Mouse (Mus musculus) retina, embryonic 14.5 days (tissue): ENCODE results near the gene Fars2.

Experiments
- DNase-seq: peaks from one replicate; pipeline ENCODE4 v3.0.0-alpha.2; 2015; ENCODE audit warnings: low spot score

Gene Fars2

GRCm38 (mm10) chr13:36695516-36696201 is 578.4 kb downstream of the Fars2 start:
- no peak for DNase-seq

GRCm38 (mm10) chr13:36696351-36696771 is 579.1 kb downstream of the Fars2 start:
- no peak for DNase-seq

GRCm38 (mm10) chr13:36707088-36707690 is 590.0 kb downstream of the Fars2 start:
- peak; percentile 61 for DNase-seq

- DNase-seq: no peak
Measured at GRCm38 (mm10) chr13:36714101-36714500, 596.9 kb downstream of the Fars2 start.

- no peak for DNase-seq
Measured at GRCm38 (mm10) chr13:36716708-36717107, 599.5 kb downstream of the Fars2 start.

GRCm38 (mm10) chr13:36717376-36717775 is 600.2 kb downstream of the Fars2 start:
- no peak for DNase-seq

GRCm38 (mm10) chr13:36720297-36721017 is 603.2 kb downstream of the Fars2 start:
- DNase-seq: no peak

GRCm38 (mm10) chr13:36722309-36722708 is 605.1 kb downstream of the Fars2 start:
- DNase-seq: no peak

- peak; percentile 21 for DNase-seq
Measured at GRCm38 (mm10) chr13:36723726-36724300, 606.6 kb downstream of the Fars2 start.

GRCm38 (mm10) chr13:36724533-36725470 is 607.6 kb downstream of the Fars2 start:
- DNase-seq: peak; percentile 67

- peak; percentile 23 for DNase-seq
Measured at GRCm38 (mm10) chr13:36725881-36726280, 608.7 kb downstream of the Fars2 start.

- DNase-seq: peak; percentile 51
Measured at GRCm38 (mm10) chr13:36726551-36726950, 609.3 kb downstream of the Fars2 start.

GRCm38 (mm10) chr13:36726951-36727778 is 610.0 kb downstream of the Fars2 start:
- DNase-seq: peak; percentile 72

GRCm38 (mm10) chr13:36727779-36728470 is 610.7 kb downstream of the Fars2 start:
- DNase-seq: no peak

GRCm38 (mm10) chr13:36728509-36728908 is 611.3 kb downstream of the Fars2 start:
- DNase-seq: no peak

GRCm38 (mm10) chr13:36729731-36730340 is 612.6 kb downstream of the Fars2 start:
- DNase-seq: peak; percentile 32

GRCm38 (mm10) chr13:36730341-36730761 is 613.1 kb downstream of the Fars2 start:
- no peak for DNase-seq

GRCm38 (mm10) chr13:36731016-36731930 is 614.1 kb downstream of the Fars2 start:
- DNase-seq: peak; percentile 56
